Mouse (Mus musculus): ENCODE measurements around the gene D17Wsu92e.

The D17Wsu92e gene

GRCm38 (mm10) chr17:27740961-27741360, 79.5 kb downstream of the D17Wsu92e start:
- DNase-seq, result no peak

GRCm38 (mm10) chr17:27734344-27735073, 85.9 kb downstream of the D17Wsu92e start:
- no peak for DNase-seq

GRCm38 (mm10) chr17:27732694-27733093, 87.8 kb downstream of the D17Wsu92e start:
- no peak for DNase-seq

- DNase-seq, result no peak
Observed at GRCm38 (mm10) chr17:27732152-27732551, 88.3 kb downstream of the D17Wsu92e start.

- DNase-seq, result no peak
Observed at GRCm38 (mm10) chr17:27728770-27729169, 91.7 kb downstream of the D17Wsu92e start, which contains the start of gene Spdef. Spdef (minus strand) TSS chr17:27728955.

GRCm38 (mm10) chr17:27726527-27726926, 93.9 kb downstream of the D17Wsu92e start:
- DNase-seq, result no peak

GRCm38 (mm10) chr17:27725412-27725811, 95.0 kb downstream of the D17Wsu92e start:
- DNase-seq, result no peak

GRCm38 (mm10) chr17:27725011-27725410, 95.4 kb downstream of the D17Wsu92e start:
- no peak for DNase-seq

- DNase-seq, result no peak
Observed at GRCm38 (mm10) chr17:27724327-27724726, 96.1 kb downstream of the D17Wsu92e start.

GRCm38 (mm10) chr17:27721125-27721664, 99.3 kb downstream of the D17Wsu92e start:
- no peak for DNase-seq

GRCm38 (mm10) chr17:27720326-27720725, 100.1 kb downstream of the D17Wsu92e start:
- no peak for DNase-seq

GRCm38 (mm10) chr17:27719663-27720062, 100.8 kb downstream of the D17Wsu92e start:
- no peak for DNase-seq

- no peak for DNase-seq
Observed at GRCm38 (mm10) chr17:27718250-27718649, 102.2 kb downstream of the D17Wsu92e start.

GRCm38 (mm10) chr17:27716804-27717203, 103.6 kb downstream of the D17Wsu92e start:
- DNase-seq, result no peak

- no peak for DNase-seq
Observed at GRCm38 (mm10) chr17:27712832-27713231, 107.6 kb downstream of the D17Wsu92e start.

- no peak for DNase-seq
Observed at GRCm38 (mm10) chr17:27709650-27710049, 110.8 kb downstream of the D17Wsu92e start.

- peak; percentile 46 for DNase-seq
Observed at GRCm38 (mm10) chr17:27707954-27708661, 112.3 kb downstream of the D17Wsu92e start.

- no peak for DNase-seq
Observed at GRCm38 (mm10) chr17:27705661-27706060, 114.8 kb downstream of the D17Wsu92e start.

GRCm38 (mm10) chr17:27703961-27704621, 116.4 kb downstream of the D17Wsu92e start:
- DNase-seq, result no peak

- DNase-seq, result peak; percentile 31
Observed at GRCm38 (mm10) chr17:27702518-27702917, 117.9 kb downstream of the D17Wsu92e start.

- no peak for DNase-seq
Observed at GRCm38 (mm10) chr17:27701856-27702255, 118.6 kb downstream of the D17Wsu92e start.

Data from thymus, postnatal 25 days (tissue).